Mouse (Mus musculus) bone marrow, adult 2 months (tissue): ENCODE results near the gene Cd80.

Experiments
- CTCF ChIP-seq: fragments of 200-500 bp; IDR thresholded peaks from 2 replicates; pipeline ENCODE4 v1.5.1; 2011; ENCODE audit warnings: low read length, control low read depth; ENCODE audit not compliant: control insufficient read depth, insufficient read depth
- POLR2A ChIP-seq: fragments of 200-500 bp; IDR thresholded peaks from 2 replicates; pipeline ENCODE4 v1.6.1; 2011; ENCODE audit warnings: low read depth, mild to moderate bottlenecking, control low read depth, low read length, borderline replicate concordance; ENCODE audit not compliant: control insufficient read depth

GRCm38 (mm10) chr16:38502469-38502868 is 47.1 kb downstream of the Cd80 start:
- TF ChIP-seq CTCF, result no peak
- no peak for TF ChIP-seq POLR2A
